Mouse (Mus musculus): ENCODE data around the gene Adi1. TPM values are rescaled to one million over a fixed set of nuclear protein-coding genes. Genes with fewer than 3 reads are reported as not detected.

Gene Adi1
- polyA plus RNA-seq, 1 experiment from 2014 or later = 43.8 TPM

DNA sequence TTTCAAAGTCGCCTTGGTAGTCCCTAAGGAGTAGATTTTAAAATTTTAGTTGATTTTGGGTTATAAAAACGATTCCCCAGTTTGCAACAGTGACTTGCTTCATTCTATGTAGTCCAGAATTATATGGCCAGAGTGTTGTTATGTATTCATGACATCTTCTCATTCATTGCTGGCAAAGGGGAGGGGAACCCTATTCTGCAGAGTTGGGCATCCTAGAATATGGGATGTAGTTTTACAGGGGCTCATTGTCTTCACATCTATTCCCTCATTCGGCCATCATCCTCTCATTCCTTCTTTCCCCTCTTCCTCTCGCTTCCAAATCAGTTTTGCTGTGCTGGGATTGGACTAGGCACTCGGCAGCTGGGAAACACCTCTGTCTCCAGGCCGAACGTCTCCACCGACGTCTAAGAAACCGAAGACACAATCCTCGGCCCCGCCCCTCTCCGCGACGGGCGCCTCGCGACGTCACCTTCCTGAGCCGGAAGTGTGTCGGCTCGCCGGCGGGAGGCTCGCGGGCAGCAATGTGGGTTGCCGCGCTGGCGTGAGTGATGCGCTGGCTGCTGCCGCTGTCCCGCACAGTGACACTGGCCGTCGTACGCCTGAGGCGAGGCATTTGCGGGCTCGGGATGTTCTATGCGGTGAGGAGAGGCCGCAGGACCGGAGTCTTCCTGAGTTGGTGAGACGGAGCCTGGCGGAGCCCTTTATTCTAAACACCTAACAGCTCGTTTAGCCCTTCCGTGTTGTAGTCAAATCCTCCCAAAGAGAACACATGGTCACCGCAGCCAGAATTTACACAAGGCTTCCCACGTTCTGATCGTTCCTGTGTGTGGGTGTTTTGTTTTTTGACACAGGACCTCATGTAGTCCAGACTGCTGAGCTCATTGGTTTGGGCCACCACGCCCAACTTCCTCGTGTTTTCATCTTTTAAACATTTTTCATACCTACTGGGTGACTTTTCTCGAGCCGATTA lies 25.6 kb upstream of the Adi1 start, which contains the start of gene Rnaseh1:
TSS of gene Rnaseh1 (plus strand) at position 462 of the 970 bp plus-strand sequence.
- Histone ChIP-seq H3K4me2 (ENCODE audit: low read depth) (peak within 1 kb of the TSS; percentile 44), H3K27ac (ENCODE audit: low read depth, low read length) (0 out of 2 replicates have a peak within 1 kb of the TSS, but pooled peaks have one; percentile 4), H3K36me3 (ENCODE audit: control insufficient read depth, insufficient read depth, low read length) (no peaks in the 10 kb centered on the region), H3K9ac (ENCODE audit: low read length) (peak within 1 kb of the TSS; percentile 71), H3K4me1 (ENCODE audit: control insufficient read depth, insufficient read depth, low read length) (0 out of 2 replicates have a peak, but pooled peaks cover 7% of the 10 kb centered on the region), H3K27me3 (ENCODE audit: control insufficient read depth, insufficient read depth, low read length) (no peaks in the 10 kb centered on the region), H3K4me3 (ENCODE audit: low read depth, low read length) (peak within 1 kb of the TSS; percentile 77), H3K9me3 (ENCODE audit: control insufficient read depth, low read length) (no peaks in the 10 kb centered on the region)
- ATAC-seq (ENCODE audit: insufficient read depth, low FRiP score, low TSS enrichment) (peak; percentile 96), DNase-seq (ENCODE audit: low spot score) (peak; percentile 94)
- WGBS = 2% methylated on average over 52 of the region's 52 CpGs

DNA sequence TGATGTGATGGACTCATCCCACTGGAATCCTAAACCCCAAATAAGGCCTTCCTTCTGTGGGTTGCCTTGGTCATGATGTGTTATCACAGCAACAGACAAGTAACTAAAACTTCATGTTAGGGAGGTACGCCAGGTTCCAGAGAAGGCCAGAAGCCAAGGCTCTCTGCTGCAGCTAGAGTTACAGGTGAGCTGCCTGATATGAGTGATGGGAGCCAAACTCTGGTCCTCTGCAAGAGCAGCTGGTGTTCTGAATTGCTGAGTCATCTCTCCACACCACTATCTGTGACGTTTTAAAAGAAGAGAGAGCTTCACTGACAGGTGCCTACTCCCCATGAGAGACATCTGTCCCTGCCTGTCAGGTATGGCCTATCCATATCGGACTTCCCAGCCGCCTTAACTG lies 12.4 kb upstream of the Adi1 start:
- H3K27me3 ChIP-seq (ENCODE audit: control insufficient read depth, insufficient read depth, low read length) = no peaks in the 10 kb centered on the region

DNA sequence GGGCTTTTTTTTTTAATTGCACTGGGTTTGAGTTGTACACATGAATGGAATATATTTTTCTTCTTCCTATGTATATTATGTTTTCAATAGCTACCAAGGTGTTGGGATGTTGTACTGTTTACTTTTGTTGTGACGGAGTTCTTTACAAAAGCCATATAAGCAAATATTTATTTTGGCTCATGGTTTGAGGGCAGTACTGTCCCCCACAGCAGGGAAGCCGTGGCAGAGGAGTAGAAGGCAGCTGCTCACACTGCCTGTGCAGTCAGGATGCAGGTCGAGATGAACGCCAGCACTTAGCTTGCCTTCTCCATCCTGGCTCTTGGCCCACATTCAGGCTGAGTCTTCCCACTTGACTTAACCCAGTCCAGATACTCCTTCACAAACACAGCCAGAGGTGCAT lies 8.3 kb upstream of the Adi1 start:
- Histone ChIP-seq H3K27me3 (ENCODE audit: control insufficient read depth, insufficient read depth, low read length) (no peaks in the 10 kb centered on the region), H3K27ac (ENCODE audit: low read depth, low read length) (no peak overlapping the region), H3K4me2 (ENCODE audit: low read depth) (no peak overlapping the region), H3K4me3 (ENCODE audit: low read depth, low read length) (no peak overlapping the region), H3K9ac (ENCODE audit: low read length) (no peak overlapping the region), H3K4me1 (ENCODE audit: control insufficient read depth, insufficient read depth, low read length) (no peaks in the 10 kb centered on the region), H3K36me3 (ENCODE audit: control insufficient read depth, insufficient read depth, low read length) (no peaks in the 10 kb centered on the region), H3K9me3 (ENCODE audit: control insufficient read depth, low read length) (no peaks in the 10 kb centered on the region)
- WGBS = 84% methylated on average over 4 of the region's 4 CpGs
- no peak for ATAC-seq (ENCODE audit: insufficient read depth, low FRiP score, low TSS enrichment)
- DNase-seq (ENCODE audit: low spot score) = no peak

More for the DNA sequence above, 12.4 kb upstream of the Adi1 start:
- H3K4me3 ChIP-seq (ENCODE audit: low read depth, low read length) = no peak overlapping the region
- WGBS = 82% methylated on average over 4 of the region's 4 CpGs
- no peaks in the 10 kb centered on the region for H3K9me3 ChIP-seq (ENCODE audit: control insufficient read depth, low read length)
- H3K4me1 ChIP-seq (ENCODE audit: control insufficient read depth, insufficient read depth, low read length) = no peaks in the 10 kb centered on the region
- H3K4me2 ChIP-seq (ENCODE audit: low read depth) = no peak overlapping the region
- no peak overlapping the region for H3K27ac ChIP-seq (ENCODE audit: low read depth, low read length)
- H3K9ac ChIP-seq (ENCODE audit: low read length) = no peak overlapping the region
- DNase-seq (ENCODE audit: low spot score) (no peak), ATAC-seq (ENCODE audit: insufficient read depth, low FRiP score, low TSS enrichment) (no peak)
- H3K36me3 ChIP-seq (ENCODE audit: control insufficient read depth, insufficient read depth, low read length) = peaks cover 3% of the 10 kb centered on the region; the same call in 1 of the 2 replicates

- Histone ChIP-seq H3K4me1 (ENCODE audit: control insufficient read depth, insufficient read depth, low read length) (no peaks in the 10 kb centered on the region), H3K9me3 (ENCODE audit: control insufficient read depth, low read length) (no peaks in the 10 kb centered on the region), H3K36me3 (ENCODE audit: control insufficient read depth, insufficient read depth, low read length) (no peaks in the 10 kb centered on the region), H3K4me2 (ENCODE audit: low read depth) (no peak overlapping the region), H3K27ac (ENCODE audit: low read depth, low read length) (no peak overlapping the region), H3K4me3 (ENCODE audit: low read depth, low read length) (no peak overlapping the region), H3K27me3 (ENCODE audit: control insufficient read depth, insufficient read depth, low read length) (no peaks in the 10 kb centered on the region), H3K9ac (ENCODE audit: low read length) (peak overlapping the region; percentile 14; the same call in 1 of the 2 replicates)
- peak; percentile 6 for DNase-seq (ENCODE audit: low spot score)
- no peak for ATAC-seq (ENCODE audit: insufficient read depth, low FRiP score, low TSS enrichment)
- WGBS = 53% methylated on average over 8 of the region's 8 CpGs
Measured at GRCm38 (mm10) chr12:28667287-28667686, 7.7 kb upstream of the Adi1 start.

DNA sequence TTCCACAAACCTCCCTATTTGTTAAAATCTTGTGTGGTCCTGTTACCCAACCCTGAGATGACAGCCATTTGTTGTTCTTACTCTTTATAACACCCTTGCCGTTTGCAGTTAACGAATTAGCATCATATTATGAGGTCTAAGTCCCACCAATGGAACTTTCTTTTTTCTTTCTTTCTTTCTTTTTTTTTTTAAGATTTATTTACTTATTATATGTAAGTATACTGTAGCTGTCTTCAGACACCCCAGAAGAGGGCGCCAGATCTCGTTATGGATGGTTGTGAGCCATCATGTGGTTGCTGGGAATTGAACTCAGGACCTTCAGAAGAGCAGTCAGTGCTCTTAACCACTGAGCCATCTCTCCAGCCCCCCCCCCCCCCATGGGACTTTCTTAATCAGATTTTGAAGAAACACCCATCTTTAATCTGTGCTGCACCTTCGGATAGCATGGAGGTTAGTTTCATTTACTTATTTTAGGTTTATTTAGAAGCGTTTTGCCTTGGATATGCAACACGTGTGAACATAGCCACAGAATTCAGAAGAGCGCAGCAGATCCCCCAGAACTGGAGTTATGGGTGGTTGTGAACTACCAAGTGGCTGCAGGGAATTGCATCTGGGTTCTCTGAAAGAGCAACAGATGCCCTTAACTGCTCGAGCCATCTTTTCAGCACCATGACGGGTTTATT lies 852 bp upstream of the Adi1 start:
- H3K9ac ChIP-seq (ENCODE audit: low read length) = no peak overlapping the region; the same call in 1 of the 2 replicates
- H3K4me3 ChIP-seq (ENCODE audit: low read depth, low read length) = no peak overlapping the region
- ATAC-seq (ENCODE audit: insufficient read depth, low FRiP score, low TSS enrichment) (no peak), DNase-seq (ENCODE audit: low spot score) (peak; percentile 7)
- H3K36me3 ChIP-seq (ENCODE audit: control insufficient read depth, insufficient read depth, low read length) = no peaks in the 10 kb centered on the region; the same call in 1 of the 2 replicates
- H3K4me2 ChIP-seq (ENCODE audit: low read depth) = no peak overlapping the region
- H3K27me3 ChIP-seq (ENCODE audit: control insufficient read depth, insufficient read depth, low read length) = no peaks in the 10 kb centered on the region
- no peak overlapping the region for H3K27ac ChIP-seq (ENCODE audit: low read depth, low read length)
- no peaks in the 10 kb centered on the region; the same call in 1 of the 2 replicates for H3K9me3 ChIP-seq (ENCODE audit: control insufficient read depth, low read length)
- peaks cover 6% of the 10 kb centered on the region; the same call in 1 of the 2 replicates for H3K4me1 ChIP-seq (ENCODE audit: control insufficient read depth, insufficient read depth, low read length)
- WGBS = 86% methylated on average over 10 of the region's 10 CpGs

- H3K27ac ChIP-seq (ENCODE audit: low read depth, low read length) = peak overlapping the region; percentile 77
- H3K9me3 ChIP-seq (ENCODE audit: control insufficient read depth, low read length) = no peaks in the 10 kb centered on the region; the same call in 1 of the 2 replicates
- peak overlapping the region; percentile 57 for H3K4me2 ChIP-seq (ENCODE audit: low read depth)
- H3K9ac ChIP-seq (ENCODE audit: low read length) = peak overlapping the region; percentile 58
- peak overlapping the region; percentile 37; the same call in 1 of the 2 replicates for H3K4me3 ChIP-seq (ENCODE audit: low read depth, low read length)
- no peaks in the 10 kb centered on the region for H3K27me3 ChIP-seq (ENCODE audit: control insufficient read depth, insufficient read depth, low read length)
- DNase-seq (ENCODE audit: low spot score) = no peak
- peaks cover 6% of the 10 kb centered on the region; the same call in 1 of the 2 replicates for H3K4me1 ChIP-seq (ENCODE audit: control insufficient read depth, insufficient read depth, low read length)
- no peaks in the 10 kb centered on the region; the same call in 1 of the 2 replicates for H3K36me3 ChIP-seq (ENCODE audit: control insufficient read depth, insufficient read depth, low read length)
- no peak for ATAC-seq (ENCODE audit: insufficient read depth, low FRiP score, low TSS enrichment)
- whole genome bisulfite sequencing = 73% methylated on average over 5 of the region's 5 CpGs
Measured at GRCm38 (mm10) chr12:28675925-28676209, 836 bp downstream of the Adi1 start.

- no peaks in the 10 kb centered on the region for H3K9me3 ChIP-seq (ENCODE audit: control insufficient read depth, low read length)
- no peak for DNase-seq (ENCODE audit: low spot score)
- no peak for ATAC-seq (ENCODE audit: insufficient read depth, low FRiP score, low TSS enrichment)
- WGBS = 78% methylated on average over 1 of the region's 1 CpGs
- H3K4me3 ChIP-seq (ENCODE audit: low read depth, low read length) = no peak overlapping the region
- no peaks in the 10 kb centered on the region for H3K36me3 ChIP-seq (ENCODE audit: control insufficient read depth, insufficient read depth, low read length)
- H3K9ac ChIP-seq (ENCODE audit: low read length) = no peak overlapping the region
- 0 out of 2 replicates have a peak, but pooled peaks cover 3% of the 10 kb centered on the region for H3K4me1 ChIP-seq (ENCODE audit: control insufficient read depth, insufficient read depth, low read length)
- H3K27me3 ChIP-seq (ENCODE audit: control insufficient read depth, insufficient read depth, low read length) = no peaks in the 10 kb centered on the region
- no peak overlapping the region for H3K27ac ChIP-seq (ENCODE audit: low read depth, low read length)
- H3K4me2 ChIP-seq (ENCODE audit: low read depth) = no peak overlapping the region
Measured at GRCm38 (mm10) chr12:28684674-28685073, 9.6 kb downstream of the Adi1 start.

- 0 out of 2 replicates have a peak, but pooled peaks cover 3% of the 10 kb centered on the region for H3K4me1 ChIP-seq (ENCODE audit: control insufficient read depth, insufficient read depth, low read length)
- H3K9ac ChIP-seq (ENCODE audit: low read length) = no peak overlapping the region
- H3K4me2 ChIP-seq (ENCODE audit: low read depth) = no peak overlapping the region
- no peak overlapping the region for H3K27ac ChIP-seq (ENCODE audit: low read depth, low read length)
- H3K9me3 ChIP-seq (ENCODE audit: control insufficient read depth, low read length) = no peaks in the 10 kb centered on the region
- no peaks in the 10 kb centered on the region for H3K36me3 ChIP-seq (ENCODE audit: control insufficient read depth, insufficient read depth, low read length)
- no peaks in the 10 kb centered on the region for H3K27me3 ChIP-seq (ENCODE audit: control insufficient read depth, insufficient read depth, low read length)
- H3K4me3 ChIP-seq (ENCODE audit: low read depth, low read length) = no peak overlapping the region
- DNase-seq (ENCODE audit: low spot score) = no peak
- no peak for ATAC-seq (ENCODE audit: insufficient read depth, low FRiP score, low TSS enrichment)
- 56% methylated on average over 3 of the region's 3 CpGs for WGBS
Measured at GRCm38 (mm10) chr12:28685771-28686170, 10.7 kb downstream of the Adi1 start.
